Mouse (Mus musculus): Measurements from ENCODE around the gene Ablim2. TPM values are rescaled to one million over a fixed set of nuclear protein-coding genes. Genes with fewer than 3 reads are reported as not detected.

The Ablim2 gene
- total RNA-seq, 2 experiments from 2014 or later = 51.3 to 68.7 TPM

DNA sequence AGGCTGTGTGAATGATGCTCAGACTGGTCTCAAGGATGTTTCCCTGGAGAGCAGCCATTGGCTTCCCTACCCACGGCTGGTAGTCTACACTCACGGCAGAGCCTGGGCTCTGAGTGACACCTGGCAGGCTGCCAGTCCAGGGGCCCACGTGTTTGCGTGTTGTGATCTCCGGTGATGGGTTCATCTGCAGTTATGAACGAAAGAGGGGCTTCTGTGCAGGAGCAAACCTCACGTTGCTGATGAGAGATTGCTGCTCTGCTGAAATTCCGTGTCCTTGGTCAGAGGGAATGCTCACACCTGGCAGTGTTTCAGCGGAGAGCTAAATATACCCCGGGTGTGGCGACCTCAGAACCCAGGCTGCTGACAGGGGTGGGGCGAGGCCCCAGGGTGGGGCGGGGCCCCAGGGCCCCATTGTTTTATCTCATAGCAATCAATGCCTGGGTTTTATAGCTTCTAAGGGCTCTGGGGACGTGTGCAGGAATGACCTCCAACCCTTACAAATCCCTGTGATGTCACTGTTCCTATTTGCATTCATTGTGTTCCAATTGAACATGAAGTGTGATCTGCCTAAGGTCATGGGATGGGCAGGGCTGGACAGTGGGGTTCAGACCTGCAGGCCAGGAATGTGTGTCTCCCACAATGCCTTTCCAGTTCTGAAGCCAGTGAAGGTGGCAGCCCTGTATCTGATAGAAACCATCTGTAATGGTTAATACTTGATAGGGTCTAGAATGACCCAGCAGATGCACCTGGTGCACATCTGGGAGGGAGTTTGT, 13.4 kb downstream of the Ablim2 start:
- DNase-seq = peak; percentile 64

DNA sequence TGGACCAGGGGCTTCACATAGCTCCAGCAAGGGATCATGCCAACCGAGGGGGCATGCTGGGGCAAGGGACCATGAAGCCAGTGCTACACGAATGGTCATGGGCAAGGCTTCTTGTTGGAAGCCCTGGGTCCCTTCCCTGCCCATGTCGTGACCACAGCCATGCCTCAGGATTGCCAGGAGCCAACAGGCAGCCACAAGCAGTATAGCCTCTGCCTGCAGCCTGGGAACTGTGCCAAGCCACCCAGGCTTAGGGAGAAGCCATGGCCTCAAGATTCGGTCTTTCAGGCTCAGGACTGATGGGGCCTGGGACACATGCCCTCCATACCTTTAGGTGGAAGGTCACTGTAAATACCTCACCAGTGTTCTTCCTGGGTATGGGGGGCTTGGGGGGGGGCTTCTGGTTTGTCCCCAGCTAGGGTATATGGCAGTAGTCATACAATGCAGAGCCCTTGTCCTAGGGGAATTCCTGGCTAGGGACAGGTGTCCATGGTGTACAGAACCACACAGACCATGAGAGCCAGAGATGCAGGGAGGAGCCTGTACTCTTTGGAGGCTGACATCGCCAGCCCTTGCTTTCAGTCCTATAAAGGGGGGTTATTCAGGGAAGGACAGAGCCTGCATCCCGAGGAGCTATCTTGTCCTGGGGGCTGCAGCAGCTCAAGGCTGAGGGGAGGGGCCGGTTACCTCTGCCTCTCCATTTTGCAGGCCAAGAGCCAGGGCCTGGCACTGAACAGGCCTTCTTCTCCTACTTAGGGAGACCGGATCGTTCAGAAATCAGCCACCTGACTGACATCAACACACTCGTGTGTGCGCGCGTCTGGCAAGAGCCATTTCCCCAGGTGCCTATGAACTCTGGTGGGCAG, 15.8 kb downstream of the Ablim2 start:
- peak; percentile 34 for DNase-seq

DNA sequence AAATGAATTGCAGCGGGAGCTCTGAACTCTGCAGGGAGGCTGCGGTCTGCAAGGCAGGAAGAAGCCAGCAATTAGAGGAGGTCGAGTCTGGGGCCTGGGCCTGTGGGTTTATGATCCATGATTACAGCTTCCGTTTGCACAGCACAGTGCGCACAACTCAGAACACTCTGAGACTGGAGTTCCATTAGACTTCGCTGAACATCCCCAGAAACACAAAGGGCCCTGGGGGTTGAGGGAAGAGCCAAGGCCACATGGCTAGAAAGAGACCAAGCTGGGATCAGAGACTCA, 16.4 kb downstream of the Ablim2 start:
- no peak for DNase-seq

DNA sequence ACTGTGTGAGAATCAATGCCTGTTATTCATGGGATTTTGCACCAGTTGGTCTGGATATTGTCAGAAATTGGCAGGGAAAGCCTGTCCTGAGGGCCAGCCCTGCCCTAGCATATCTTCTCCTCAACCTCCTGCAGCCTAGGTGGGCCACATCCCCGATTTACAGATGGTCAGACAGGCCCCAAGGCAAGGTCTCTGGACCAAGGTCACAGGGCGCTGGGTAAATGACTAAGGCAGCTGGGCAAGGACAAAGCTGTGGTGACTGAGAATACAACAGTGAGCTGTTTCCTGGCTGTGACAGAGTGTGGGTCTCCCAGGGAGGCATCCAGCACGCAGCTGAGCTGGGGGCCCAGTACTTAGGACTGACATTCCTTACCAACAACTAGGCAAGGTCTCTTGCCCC, 23.4 kb downstream of the Ablim2 start:
- DNase-seq = no peak

DNA sequence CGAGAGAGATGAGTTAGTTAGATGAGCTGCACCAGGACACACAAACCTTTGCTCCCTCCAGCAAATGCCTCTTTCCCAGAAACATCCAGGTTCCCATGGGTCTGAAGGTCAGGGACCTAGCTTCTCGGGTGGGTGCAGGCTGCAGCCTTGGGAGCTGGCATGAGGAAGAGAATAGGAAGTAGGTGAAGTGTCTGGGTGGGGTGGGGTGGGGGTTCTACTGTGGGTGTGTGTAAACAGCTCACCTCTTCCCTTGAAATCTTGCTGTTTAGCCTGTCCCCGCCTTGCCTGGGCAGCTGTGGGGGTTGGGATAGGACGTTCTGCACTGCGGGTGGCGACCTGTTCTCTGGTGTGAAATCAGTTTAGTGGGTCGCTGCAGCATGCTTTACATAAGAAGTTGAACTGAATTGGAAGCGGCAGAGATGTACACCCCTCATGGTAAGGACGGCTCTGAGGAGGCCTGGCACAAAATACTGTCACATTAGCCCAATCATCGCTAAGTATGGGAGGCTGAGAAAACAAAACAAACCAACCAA, 25.0 kb downstream of the Ablim2 start:
- no peak for DNase-seq

DNA sequence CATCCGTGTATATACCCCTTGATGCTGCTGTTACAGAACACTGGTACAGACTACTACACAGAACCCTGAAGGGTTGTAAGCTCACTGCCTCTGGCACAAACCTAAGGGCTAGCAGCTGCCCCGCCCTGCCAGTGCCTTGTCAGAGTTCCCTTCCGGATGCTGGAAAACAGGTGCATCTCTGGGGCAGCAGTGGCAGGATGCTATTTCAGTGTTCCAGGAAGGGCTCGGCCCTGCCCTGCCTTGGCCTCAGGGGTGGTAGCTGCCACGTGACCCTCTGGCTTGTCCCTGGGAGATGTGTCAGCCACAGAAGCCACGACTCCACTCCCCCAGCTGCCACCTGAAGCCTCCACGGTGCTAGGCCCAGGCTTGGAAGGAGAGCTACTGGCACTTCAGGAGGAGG, 28.2 kb downstream of the Ablim2 start:
- DNase-seq = peak; percentile 55

DNA sequence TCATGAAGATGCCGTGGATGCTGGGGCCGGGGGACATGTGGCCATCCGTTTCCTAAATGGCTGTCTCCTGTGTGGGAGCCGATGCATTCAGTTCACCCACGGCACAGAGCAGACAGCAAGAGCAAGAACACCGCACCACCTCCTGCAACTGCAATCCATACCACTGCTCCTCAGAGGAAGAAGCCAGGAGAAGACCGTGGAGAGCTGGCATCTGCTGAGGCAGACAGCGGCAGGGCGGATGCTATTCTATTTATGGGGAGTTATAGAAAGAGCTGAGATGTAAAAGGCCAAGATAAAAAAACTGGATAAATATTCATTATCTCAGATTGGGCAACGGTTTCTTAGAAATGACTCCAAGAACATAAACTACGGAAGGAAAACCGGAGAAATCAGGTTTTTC, 30.2 kb downstream of the Ablim2 start:
- no peak for DNase-seq

DNA sequence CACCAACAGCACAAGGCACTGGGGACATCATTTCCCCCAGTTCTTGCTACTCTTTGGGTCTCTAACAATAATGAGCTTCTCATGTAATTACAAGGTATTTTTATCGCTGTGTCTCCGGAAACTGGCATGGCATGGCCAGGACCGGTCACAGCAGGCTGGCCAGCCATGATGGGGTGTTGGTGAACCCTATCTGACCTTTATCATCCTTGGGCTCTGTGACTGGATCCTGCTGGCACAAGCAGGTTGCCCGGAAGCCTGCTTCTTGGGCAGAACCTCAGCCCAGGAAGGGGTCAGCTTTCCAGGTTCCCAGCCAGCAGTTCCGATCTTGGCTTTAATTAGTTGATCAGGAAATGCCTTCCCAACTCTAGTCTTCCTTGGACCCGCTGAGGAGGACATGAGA, 31.0 kb downstream of the Ablim2 start:
- DNase-seq = no peak

DNA sequence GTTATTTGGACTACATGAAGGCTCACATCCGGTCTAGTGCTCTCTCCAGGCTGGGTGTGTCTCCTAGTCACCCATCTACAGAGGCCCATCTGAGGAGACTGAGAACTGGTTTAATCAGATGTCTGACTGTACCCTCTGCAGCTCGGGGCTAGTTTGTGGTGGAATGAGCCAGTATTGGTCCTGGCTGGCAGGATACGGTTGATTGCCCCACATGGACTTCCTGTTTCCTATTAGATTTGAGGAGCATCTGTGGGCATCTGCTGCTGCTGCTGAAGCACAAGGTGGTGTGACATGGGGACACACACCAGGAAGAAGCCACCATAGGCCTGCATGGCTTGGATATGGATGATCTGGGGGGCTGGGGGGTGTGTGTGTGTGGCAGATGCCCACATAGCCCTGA, 32.0 kb downstream of the Ablim2 start:
- no peak for DNase-seq

DNA sequence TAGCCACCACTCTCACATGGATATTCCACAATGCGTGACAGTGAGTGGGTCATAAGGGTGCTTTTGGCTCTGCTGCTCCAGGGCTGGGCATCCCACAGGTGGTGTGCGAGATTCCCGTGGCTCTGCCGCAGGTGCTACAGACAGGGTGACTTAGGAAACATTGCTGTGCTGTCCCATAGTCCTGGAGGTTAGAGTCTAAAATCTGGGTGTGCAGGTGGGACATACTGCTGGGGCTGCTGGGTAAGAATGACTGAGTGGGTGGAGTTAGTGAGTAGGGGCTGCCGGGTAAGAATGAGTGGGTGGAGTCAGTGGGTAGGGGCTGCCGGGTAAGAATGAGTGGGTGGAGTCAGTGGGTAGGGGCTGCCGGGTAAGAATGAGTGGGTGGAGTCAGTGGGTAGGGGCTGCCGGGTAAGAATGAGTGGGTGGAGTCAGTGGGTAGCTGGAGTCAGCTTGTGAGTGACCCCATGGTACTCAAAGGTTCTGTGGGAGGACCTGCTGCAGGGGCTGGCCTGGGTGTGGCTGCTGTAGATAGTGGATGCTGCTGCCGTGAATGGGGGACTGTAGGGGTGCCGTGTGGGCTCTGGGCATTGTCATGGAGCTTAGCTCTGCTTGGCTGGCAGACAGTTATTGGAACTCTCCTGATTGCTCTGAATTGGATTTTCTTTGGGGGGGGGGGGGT, 32.8 kb downstream of the Ablim2 start:
- DNase-seq = no peak

DNA sequence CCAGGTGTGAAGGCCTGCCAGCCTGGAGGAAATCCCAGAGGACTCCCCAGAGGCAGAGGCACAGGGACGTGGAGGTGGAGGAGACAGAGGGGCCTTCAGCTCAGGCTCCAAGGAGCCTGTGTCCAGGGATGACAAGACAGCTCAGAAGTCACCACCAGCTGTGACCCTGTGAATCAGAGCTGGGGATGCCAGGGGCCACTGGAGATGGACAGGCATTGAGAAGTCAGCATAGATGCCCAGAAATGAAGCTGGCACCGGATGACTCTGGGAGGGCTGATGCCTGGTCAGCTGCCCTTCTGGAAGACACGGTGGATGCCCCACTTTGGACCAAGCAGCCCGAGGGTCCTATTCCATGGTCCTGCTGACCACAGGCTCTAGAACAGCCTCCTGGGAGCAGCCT, 36.3 kb downstream of the Ablim2 start:
- peak; percentile 21 for DNase-seq

DNA sequence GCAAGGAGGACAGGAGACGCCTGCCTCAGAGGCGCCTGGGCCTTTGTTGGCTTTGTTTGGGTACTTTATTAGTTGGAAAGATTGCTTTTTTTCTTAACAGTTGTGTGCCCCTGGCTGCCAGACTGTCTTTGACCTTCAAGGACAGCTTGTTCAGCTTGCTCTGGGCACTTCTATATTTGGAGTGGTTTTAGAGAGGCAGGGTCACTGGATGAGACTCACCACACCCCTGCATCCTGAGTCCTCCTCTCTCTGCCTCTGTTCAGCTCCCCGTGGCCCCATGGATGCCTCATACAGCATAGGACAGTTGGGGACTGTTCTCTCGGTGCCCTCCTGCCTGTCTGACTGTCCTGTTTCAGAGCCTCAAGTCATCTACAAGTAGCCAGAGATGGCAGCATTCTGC, 37.3 kb downstream of the Ablim2 start:
- no peak for DNase-seq

DNA sequence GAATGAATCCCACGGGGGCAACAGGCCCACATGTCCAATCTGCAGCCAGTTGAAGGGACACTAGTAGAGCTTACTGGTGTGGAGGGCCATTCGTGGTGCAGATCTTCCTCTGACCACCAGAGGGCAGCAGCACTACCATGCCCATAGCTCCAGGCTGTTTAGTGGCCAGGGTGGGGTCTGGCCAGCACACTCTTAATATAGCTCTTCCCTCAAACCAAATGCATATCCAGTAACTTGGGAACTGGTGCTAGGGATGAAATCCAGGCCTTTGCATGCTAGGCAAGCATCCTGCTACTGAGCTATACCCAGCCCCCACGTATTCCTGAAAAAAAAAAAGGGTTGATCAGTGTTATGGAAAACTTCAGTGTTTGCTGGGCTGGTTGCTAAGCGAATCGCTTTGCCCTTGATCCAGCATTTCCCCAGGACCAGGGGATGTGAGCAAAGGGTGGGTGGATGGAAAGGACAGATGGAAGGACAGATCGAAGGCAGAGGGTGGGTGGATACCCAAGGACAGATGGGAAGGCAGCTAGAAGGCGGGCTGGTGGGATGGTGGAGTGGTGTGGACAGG, 37.9 kb downstream of the Ablim2 start:
- DNase-seq = peak; percentile 61

DNA sequence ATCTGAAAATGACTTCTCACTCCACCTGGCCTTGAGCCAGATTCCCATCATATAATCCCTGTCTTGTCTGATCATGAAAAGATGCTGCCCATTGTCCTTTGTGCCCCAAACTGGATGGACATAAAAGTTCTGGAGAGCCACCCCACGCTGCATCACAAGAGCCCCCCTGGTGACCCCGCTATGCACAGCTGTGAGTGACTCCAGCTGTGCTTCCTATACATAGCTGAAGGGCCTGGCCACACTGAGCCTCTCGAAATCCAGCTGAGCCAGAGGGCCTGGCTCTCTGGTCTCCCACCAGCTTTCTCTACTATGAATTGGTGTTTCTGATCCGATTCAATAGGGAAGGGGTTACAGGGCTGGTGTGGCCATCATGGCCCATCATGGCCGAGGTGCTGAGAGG, 38.5 kb downstream of the Ablim2 start:
- DNase-seq = no peak

DNA sequence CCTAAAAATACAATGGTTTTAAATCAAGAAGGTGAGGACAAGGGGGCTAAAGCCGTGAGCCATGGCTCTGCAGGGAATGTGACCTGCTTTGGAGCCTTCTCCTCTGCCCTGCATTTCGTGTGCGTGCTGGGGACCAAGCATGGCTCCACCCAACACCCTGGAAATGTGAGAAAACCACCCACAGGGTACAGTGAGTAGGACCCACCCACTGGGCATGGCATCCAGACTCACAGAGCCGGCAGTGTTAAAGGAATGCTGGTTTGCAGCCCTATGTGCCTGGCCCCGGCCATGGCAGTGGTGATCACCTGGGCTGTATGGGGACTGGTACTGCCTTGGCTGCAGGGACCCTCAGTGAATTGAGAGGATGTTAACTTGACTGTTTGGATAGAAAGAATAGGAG, 41.4 kb downstream of the Ablim2 start:
- no peak for DNase-seq

DNA sequence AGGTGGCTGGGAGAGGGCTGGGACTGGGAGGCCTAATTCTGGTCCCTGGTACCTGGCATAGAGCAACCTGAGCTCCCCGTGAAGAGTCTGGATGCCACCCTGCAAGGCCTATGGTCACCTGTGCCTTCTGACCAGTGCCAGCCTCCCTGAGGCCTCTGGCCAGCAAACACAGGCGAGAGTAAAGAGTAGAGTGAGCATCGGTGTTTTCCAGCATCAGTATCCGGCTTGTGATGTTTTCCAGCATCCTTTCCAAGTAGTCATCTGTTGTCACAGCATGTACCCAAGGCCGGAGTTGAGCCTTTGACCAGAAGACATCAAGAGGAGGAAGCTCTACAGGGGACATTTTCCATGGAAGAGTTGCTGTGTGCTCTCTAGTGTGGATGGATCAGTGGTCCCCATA, 45.7 kb downstream of the Ablim2 start:
- DNase-seq = no peak

DNA sequence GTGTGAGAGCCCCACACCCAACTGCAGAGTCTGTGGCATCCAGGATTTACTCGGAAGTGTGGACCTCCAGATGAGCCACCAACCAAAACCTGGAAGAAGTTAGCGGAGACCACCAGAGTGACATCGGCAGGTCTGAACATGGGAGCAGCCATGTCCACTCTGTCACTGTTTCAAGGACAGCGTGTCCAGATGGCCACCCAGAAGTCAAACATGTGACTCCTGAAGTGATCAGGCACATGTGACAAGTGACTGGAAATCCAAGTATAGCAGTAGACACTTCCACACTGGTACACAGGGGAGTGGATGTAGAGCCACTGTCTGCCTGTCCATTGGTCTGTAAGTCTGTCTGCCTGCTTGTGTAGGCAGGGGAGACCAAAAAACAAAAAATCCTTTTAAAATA, 47.0 kb downstream of the Ablim2 start:
- DNase-seq = no peak

DNA sequence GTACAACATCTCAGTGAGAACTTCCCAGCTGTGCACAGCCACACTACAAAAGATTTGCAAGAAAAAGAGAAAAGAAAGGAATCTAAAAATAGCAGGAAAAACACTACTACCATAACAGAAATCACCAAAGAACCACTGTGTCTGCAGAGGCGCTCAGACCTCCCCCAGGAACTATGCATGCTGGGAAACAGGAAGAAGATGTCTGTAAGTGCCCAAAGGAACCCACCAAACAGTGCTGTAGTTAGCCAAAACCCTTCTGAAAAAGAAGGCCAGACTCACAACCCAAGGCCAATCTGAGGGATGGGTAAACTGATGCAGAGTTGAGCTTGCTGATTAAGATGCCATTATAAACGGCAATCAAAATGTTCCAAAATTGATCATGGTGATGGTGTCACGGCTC, 47.5 kb downstream of the Ablim2 start:
- DNase-seq = no peak

DNA sequence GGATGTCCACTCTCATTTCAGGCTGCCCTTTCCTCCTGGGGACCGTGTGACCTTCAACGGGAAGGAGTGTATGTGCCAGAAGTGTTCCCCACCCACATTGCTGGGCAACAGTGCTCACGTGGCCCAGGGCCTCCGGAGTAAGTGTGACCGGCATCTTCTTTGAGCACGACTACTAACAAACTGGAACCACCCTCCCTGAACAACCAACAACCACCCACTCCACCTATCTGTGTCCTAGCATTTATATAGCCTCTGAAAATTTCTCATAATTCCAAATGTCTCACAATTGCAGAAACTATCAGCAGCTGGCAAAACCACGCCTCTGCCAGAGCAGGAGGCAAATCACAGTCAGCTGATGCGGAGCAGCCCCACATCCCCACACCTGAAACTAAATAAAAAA, 49.3 kb downstream of the Ablim2 start:
- DNase-seq = no peak

DNA sequence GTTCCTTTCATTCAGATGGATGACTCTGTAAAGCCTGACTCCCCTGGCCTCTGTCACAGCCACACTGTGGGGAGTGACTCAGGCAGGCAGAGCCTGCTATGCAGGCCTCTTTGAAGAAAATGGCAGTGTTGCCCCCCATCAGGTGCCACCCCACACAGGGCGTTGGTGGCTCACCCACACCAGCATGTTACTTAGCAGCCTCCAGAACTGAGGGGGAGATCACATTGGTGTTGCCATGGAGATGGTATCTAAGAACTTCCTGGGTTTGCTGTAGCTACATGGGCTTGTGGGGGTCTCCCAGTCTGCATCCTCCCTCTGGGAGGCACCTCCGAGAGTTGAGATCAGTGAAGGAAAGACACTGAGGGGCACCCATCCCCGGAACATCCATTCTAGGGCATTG, 52.8 kb downstream of the Ablim2 start:
- no peak for DNase-seq

DNA sequence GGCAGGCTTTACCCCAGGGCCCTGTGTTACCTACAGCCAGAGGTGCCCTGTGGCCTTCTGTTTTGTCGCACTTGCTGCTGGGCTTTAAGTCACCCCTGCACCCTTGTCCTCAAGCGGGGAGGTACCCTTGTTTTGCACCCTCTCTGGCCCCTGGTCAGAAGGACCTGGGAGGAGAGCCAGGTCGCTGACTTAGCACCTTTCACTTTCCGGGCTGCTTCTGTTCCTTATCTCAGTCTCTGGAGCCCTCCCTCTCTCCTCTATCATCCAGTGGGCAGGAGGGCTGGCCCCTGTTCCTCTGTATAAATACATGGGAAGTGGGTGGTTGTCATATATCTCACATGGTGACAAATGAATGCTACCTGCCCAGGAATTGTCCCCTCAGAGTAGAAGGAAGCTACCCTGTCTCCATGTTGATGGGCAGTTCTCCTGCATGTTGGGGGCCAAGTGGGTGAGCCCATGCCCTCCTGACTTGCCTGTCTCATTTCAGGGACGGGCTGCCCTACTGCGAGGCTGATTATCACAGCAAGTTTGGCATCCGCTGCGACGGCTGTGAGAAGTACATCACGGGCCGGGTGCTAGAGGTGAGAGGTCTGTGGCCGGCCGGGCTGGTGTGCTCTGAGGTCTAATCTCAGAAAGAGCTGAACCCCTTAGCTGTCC, 54.1 kb downstream of the Ablim2 start:
- no peak for DNase-seq

DNA sequence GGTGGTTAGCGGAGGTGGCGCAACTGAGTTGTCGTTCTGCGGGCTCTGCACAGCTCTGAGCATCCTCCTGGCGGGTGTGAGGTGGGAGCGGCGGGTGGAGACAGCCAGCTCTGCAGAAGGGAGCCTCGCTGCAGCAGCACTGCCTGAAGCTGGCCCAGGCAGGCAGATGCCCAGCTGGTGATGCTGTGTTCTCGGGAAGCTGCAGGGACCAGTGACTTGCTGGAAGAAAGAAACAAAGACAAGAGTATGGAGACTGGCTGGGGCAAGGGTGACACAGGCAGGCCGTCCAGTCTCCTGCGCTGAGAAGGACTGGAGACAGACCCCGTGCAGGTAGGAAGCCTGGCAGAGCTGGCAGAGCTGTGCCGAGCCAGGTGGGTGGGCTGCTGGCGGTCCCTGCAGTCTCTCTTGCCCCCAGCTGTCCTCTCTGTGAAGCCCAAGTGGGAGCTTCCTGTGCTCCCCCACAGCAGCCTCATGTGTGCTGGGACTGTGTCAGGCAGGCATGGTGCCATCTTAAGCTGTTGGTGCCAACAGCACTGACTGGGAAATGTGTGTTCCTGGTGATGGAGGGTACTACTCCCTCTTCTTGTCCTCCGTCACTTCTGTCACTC, 56.8 kb downstream of the Ablim2 start:
- no peak for DNase-seq
